Mouse (Mus musculus) liver, adult 10 weeks (tissue): ENCODE measurements around the gene Gm21209. TPM values are rescaled to one million over a fixed set of nuclear protein-coding genes. Genes with fewer than 3 reads are reported as not detected.

Experiments
- polyA plus RNA-seq: library from polyadenylated mRNA; stranded (reverse); fragments of 350-450 nt; fragmentation: Illumina TruSeq; extraction: RNeasy Lipid Tissue Mini Kit (QIAGEN cat#74804); gene quantifications from one replicate; pipeline ENCODE4 v1.2.3, GENCODE M21; 2014; ENCODE audit warnings: low read depth, low replicate concordance

The Gm21209 gene
- not detected for polyA plus RNA-seq

GRCm38 (mm10) chrY:49570856-49571255, at the start of gene Gm21209:
Gm21209 (plus strand) TSS chrY:49571156.

